Mouse (Mus musculus) lung, embryonic 16.5 days (tissue): ENCODE measurements around the gene Prpf40a. TPM values are rescaled to one million over a fixed set of nuclear protein-coding genes. Genes with fewer than 3 reads are reported as not detected.

Source experiments
- ATAC-seq: fragments of 200-750 bp; cut with Nextera tagmentation; 2 replicates; pipeline ENCODE4 v1.8.0; 2017; ENCODE audit warnings: low read depth, mild to moderate bottlenecking, moderate library complexity
- H3K27ac ChIP-seq: fragments of 300-500 bp; sonication (generic); 2 replicates; pipeline ENCODE4 v1.5.1; 2014; ENCODE audit warnings: mild to moderate bottlenecking, control low read depth, low read length
- H3K27me3 ChIP-seq: fragments of 300-500 bp; sonication (generic); 2 replicates; pipeline ENCODE4 v1.6.1; 2014; ENCODE audit warnings: low read depth, low read length, mixed read lengths; ENCODE audit not compliant: control insufficient read depth, insufficient read depth
- H3K36me3 ChIP-seq: fragments of 300-500 bp; sonication (generic); 2 replicates; pipeline ENCODE4 v1.6.1; 2014; ENCODE audit warnings: low read length; ENCODE audit not compliant: control insufficient read depth, insufficient read depth
- H3K4me1 ChIP-seq: fragments of 300-500 bp; sonication (generic); replicated peaks from 2 replicates; pipeline ENCODE4 v1.6.1; 2014; ENCODE audit warnings: low read length, mixed read lengths; ENCODE audit not compliant: control insufficient read depth, insufficient read depth
- H3K4me2 ChIP-seq: fragments of 300-500 bp; sonication (generic); 2 replicates; pipeline ENCODE4 v1.6.1; 2014; ENCODE audit warnings: low read depth, low read length, control low read depth
- H3K4me3 ChIP-seq: fragments of 300-500 bp; sonication (generic); 2 replicates; pipeline ENCODE4 v1.5.1; 2014; ENCODE audit warnings: mild to moderate bottlenecking, low read length, control low read depth
- H3K9ac ChIP-seq: fragments of 300-500 bp; sonication (generic); 2 replicates; pipeline ENCODE4 v1.6.1; 2014; ENCODE audit warnings: low read length, control low read depth
- H3K9me3 ChIP-seq: fragments of 300-500 bp; sonication (generic); 2 replicates; pipeline ENCODE4 v1.6.1; 2016; ENCODE audit warnings: low read length; ENCODE audit not compliant: control insufficient read depth
- WGBS: fragments of 180-500 bp; shearing (Covaris S2); extraction: QIAGEN DNeasy Blood & Tissue Kit; methylation state at CpG from one replicate; pipeline ENCODE4 v1.1.7; 2014; 5-methylcytosine and 5-hydroxymethylcytosine counted together
- polyA plus RNA-seq: library from polyadenylated mRNA; unstranded; fragments of >200 nt; fragmentation: Nextera tagmentation; extraction: Ambion mirVana; gene quantifications from 2 replicates; pipeline ENCODE4 v1.2.1, GENCODE M21; 2015

Gene Prpf40a
- 129 and 141 TPM in 2 replicates for polyA plus RNA-seq

GRCm38 (mm10) chr2:53190684-53191511 lies at the start of gene Prpf40a:
Gene Prpf40a (minus strand): TSS chr2:53191284.
- Histone ChIP-seq H3K9me3 (no peaks in the 10 kb centered on the region), H3K4me2 (peak within 1 kb of the TSS; percentile 63), H3K4me1 (peaks cover 12% of the 10 kb centered on the region), H3K4me3 (peak within 1 kb of the TSS; percentile 98), H3K9ac (peak within 1 kb of the TSS; percentile 94), H3K27me3 (no peaks in the 10 kb centered on the region), H3K36me3 (peaks cover 12% of the 10 kb centered on the region), H3K27ac (peak within 1 kb of the TSS; percentile 98)
- WGBS = under 1% methylated on average over 52 of the region's 53 CpGs
- ATAC-seq = peak; percentile 97

- Histone ChIP-seq H3K27me3 (no peaks in the 10 kb centered on the region), H3K4me1 (no peaks in the 10 kb centered on the region), H3K9me3 (no peaks in the 10 kb centered on the region), H3K4me2 (no peak overlapping the region), H3K36me3 (peaks cover 13% of the 10 kb centered on the region), H3K9ac (no peak overlapping the region), H3K4me3 (no peak overlapping the region), H3K27ac (no peak overlapping the region)
- ATAC-seq = no peak
- WGBS = 85% methylated on average over 5 of the region's 5 CpGs
These were observed 31.2 kb upstream of the Prpf40a start for GRCm38 (mm10) chr2:53222242-53222641.

GRCm38 (mm10) chr2:53213493-53213892 lies 22.4 kb upstream of the Prpf40a start:
- Histone ChIP-seq H3K9me3 (no peaks in the 10 kb centered on the region), H3K27me3 (no peaks in the 10 kb centered on the region), H3K4me1 (no peaks in the 10 kb centered on the region), H3K4me3 (no peak overlapping the region), H3K27ac (no peak overlapping the region), H3K9ac (no peak overlapping the region), H3K4me2 (no peak overlapping the region), H3K36me3 (peaks cover 21% of the 10 kb centered on the region)
- 100% methylated on average over 1 of the region's 1 CpGs for WGBS
- ATAC-seq = no peak

GRCm38 (mm10) chr2:53206749-53207148 lies 15.7 kb upstream of the Prpf40a start:
- no peak for ATAC-seq
- Histone ChIP-seq H3K27me3 (no peaks in the 10 kb centered on the region), H3K9ac (no peak overlapping the region), H3K4me3 (no peak overlapping the region), H3K36me3 (peaks cover 4% of the 10 kb centered on the region), H3K9me3 (no peaks in the 10 kb centered on the region), H3K27ac (no peak overlapping the region), H3K4me1 (no peaks in the 10 kb centered on the region), H3K4me2 (no peak overlapping the region)

- ATAC-seq = no peak
- H3K4me2 ChIP-seq = no peak overlapping the region
- WGBS = 60% methylated on average over 5 of the region's 5 CpGs
- H3K27ac ChIP-seq = no peak overlapping the region
- no peaks in the 10 kb centered on the region for H3K9me3 ChIP-seq
- H3K4me1 ChIP-seq = no peaks in the 10 kb centered on the region
- no peak overlapping the region for H3K4me3 ChIP-seq
- no peak overlapping the region for H3K9ac ChIP-seq
- no peaks in the 10 kb centered on the region for H3K27me3 ChIP-seq
- no peaks in the 10 kb centered on the region for H3K36me3 ChIP-seq
These were observed 13.5 kb upstream of the Prpf40a start for GRCm38 (mm10) chr2:53204373-53205274.

- Histone ChIP-seq H3K27me3 (no peaks in the 10 kb centered on the region), H3K9me3 (no peaks in the 10 kb centered on the region), H3K27ac (no peak overlapping the region), H3K4me1 (no peaks in the 10 kb centered on the region), H3K4me3 (no peak overlapping the region), H3K4me2 (no peak overlapping the region), H3K36me3 (peaks cover 9% of the 10 kb centered on the region), H3K9ac (no peak overlapping the region)
- no peak for ATAC-seq
- 85% methylated on average over 4 of the region's 4 CpGs for WGBS
These were observed 9.2 kb upstream of the Prpf40a start for GRCm38 (mm10) chr2:53200164-53200885.

GRCm38 (mm10) chr2:53199203-53199602 lies 8.1 kb upstream of the Prpf40a start:
- H3K27ac ChIP-seq = no peak overlapping the region
- H3K4me3 ChIP-seq = no peak overlapping the region
- H3K9ac ChIP-seq = no peak overlapping the region
- H3K27me3 ChIP-seq = no peaks in the 10 kb centered on the region
- peaks cover 14% of the 10 kb centered on the region for H3K36me3 ChIP-seq
- no peak for ATAC-seq
- WGBS = 86% methylated on average over 1 of the region's 1 CpGs
- no peaks in the 10 kb centered on the region for H3K9me3 ChIP-seq
- H3K4me2 ChIP-seq = no peak overlapping the region
- H3K4me1 ChIP-seq = no peaks in the 10 kb centered on the region

- no peaks in the 10 kb centered on the region for H3K9me3 ChIP-seq
- WGBS = 94% methylated on average over 10 of the region's 10 CpGs
- H3K36me3 ChIP-seq = peaks cover 14% of the 10 kb centered on the region
These were observed 5.3 kb upstream of the Prpf40a start for GRCm38 (mm10) chr2:53196431-53196830.

More at GRCm38 (mm10) chr2:53196431-53196830, 5.3 kb upstream of the Prpf40a start:
- H3K4me1 ChIP-seq = peaks cover 6% of the 10 kb centered on the region
- no peak overlapping the region for H3K9ac ChIP-seq
- H3K4me2 ChIP-seq = no peak overlapping the region
- no peak for ATAC-seq
- no peak overlapping the region for H3K4me3 ChIP-seq
- H3K27me3 ChIP-seq = no peaks in the 10 kb centered on the region
- H3K27ac ChIP-seq = no peak overlapping the region
